Mouse (Mus musculus) spleen, postnatal 0 days (tissue): ENCODE results near the gene Trpv5. TPM values are rescaled to one million over a fixed set of nuclear protein-coding genes. Genes with fewer than 3 reads are reported as not detected.

Source experiments
- polyA plus RNA-seq: library from polyadenylated mRNA; unstranded; fragments of >200 nt; fragmentation: Nextera tagmentation; extraction: Ambion mirVana; gene quantifications from 2 replicates; pipeline ENCODE4 v1.2.1, GENCODE M21; 2015

Gene Trpv5
- polyA plus RNA-seq = 0.05 and 0.13 TPM in 2 replicates

DNA sequence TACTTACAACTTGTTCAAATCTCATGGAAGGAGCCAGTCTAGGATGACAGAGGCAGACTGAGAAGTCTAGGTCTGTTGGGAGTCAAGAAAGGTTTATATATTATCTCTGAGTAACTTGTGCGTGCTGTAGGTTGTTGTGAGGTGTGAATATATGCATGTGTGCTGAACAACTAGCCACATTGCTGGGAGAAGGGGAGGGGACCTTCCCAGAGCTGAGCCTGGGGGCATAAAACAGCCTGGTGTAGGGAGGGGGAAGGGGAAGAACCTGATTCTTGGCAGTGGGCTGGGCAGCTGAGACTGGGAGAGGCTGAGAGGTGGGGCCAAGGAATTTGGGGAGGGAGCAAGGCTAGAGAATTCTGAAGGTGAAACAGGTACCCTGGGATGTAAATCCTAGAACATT, at the start of gene Trpv5:
TSS of gene Trpv5 (minus strand) at position 101 of the 400 bp plus-strand sequence.

DNA sequence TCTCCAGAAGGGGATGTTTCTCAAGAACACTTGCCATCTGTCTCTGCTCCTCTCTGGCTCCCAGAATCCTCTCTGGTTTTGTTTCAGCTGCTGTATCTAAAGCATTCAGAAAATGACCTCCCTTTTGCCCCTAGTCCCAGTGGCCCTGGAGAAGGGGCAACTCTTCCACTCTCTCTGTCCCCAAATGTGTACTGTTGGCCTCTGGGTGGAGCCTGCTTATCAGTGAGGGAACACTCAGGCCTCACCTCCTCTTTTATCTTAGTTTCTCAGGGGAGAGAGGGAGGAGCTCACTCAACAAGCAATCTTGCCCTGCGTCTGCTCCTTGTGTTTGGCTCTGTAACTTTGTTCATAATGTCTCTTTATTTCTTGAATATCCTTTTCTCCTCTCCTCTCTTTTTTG, 23.6 kb upstream of the Trpv5 start, which contains the start of gene Kel:
TSS of gene Kel (minus strand) at position 217 of the 400 bp plus-strand sequence.

DNA sequence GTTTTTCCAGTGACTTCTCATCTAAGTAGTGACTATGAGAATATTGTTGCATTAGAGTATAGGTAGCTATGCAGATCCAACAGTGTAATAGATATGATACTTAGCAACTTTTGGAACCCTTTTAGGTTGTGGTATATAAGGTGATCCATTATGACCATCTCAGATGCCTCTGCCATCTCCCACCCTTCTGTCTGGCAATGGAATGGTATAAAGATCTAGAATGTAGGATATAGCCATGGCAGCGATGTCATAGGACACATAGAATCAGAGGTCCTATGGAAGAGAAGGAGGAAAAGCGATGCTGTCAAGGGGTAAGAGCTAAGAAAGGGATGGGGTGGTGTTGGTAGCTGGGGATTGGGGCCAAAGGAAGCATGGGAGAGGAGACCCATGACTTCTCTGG, 3.6 kb upstream of the Trpv5 start, which contains the start of gene Llcfc1:
TSS of gene Llcfc1 (plus strand) at position 301 of the 400 bp plus-strand sequence.

DNA sequence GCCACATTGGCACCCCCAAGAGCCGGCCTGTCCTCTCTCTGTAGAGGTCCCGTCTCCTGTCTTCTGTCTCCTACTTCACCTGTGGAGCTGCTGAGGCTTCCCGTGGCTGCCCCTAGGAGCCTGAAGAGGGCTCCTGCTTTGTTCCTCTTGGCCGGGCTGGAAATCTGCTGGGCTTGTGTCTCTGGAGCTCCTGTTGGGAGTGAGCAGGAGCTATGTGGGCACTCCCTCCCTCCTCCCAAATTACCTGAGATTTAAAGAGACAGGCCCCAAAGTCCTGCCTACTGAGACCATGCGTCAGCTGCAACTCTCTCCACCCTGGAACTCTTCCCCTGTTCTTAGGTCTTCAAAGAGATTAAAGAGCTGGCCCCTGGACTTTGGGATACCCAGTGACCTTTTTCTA, 44.4 kb downstream of the Trpv5 start, which contains the start of gene Trpv6:
TSS of gene Trpv6 (minus strand) at position 228 of the 400 bp plus-strand sequence.

DNA sequence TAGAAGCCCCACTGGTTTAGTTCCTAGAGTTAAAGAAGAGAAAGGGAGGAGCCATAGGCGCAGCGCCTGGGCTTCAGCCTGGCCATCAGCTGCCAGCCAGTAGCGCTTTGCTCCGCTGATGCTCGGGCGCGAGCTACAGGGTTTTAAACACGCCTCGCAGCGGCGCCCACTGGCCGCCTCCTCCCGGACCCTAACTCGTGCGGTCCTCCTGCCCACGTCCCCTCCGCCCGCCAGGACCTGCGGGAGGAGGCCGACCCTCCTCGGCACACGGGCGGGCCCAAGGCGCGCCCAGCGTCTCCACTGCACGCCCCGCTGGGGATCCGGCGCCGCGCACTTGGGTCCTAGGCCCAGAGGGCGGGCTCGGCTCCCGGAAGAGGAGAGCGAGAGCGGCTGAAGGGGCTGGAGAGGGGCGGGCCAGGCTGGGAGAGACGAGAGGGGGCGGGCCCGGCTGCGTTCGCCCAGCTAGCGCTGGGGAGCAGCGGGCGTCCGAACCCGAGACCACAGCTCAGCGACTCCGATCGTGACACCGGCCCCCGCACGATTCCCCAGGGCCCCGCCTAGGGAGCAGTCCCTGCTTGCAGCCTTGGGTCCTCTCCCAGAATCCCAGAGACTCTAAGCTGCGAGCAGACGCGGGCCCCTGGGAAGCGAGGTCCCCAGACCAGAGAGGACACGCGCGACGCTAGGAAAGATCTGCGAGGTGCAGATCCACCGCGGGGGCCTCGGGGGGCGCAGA, 75.3 kb downstream of the Trpv5 start, which contains the start of gene Ephb6:
TSS of gene Ephb6 (plus strand) at position 422 of the 733 bp plus-strand sequence.

Other genes with a start within 250 kb of the Trpv5 start
- gene Gm10334, start 234.6 kb downstream of the Trpv5 start, polyA plus RNA-seq = 8.0 and 40.8 TPM in 2 replicates
- 20.1 and 83.0 TPM in 2 replicates for gene Prss1, start 221.8 kb downstream of the Trpv5 start, polyA plus RNA-seq
- 28.5 and 81.9 TPM in 2 replicates for gene Prss2, start 159.0 kb downstream of the Trpv5 start, polyA plus RNA-seq
- 1.6 and 3.6 TPM in 2 replicates for gene Ephb6, start 75.3 kb downstream of the Trpv5 start, polyA plus RNA-seq
- 0.06 TPM in 1 of 2 replicates, not detected in the other for gene Trpv6, start 44.4 kb downstream of the Trpv5 start, polyA plus RNA-seq
- 0.23 TPM in 1 of 2 replicates, not detected in the other for gene Llcfc1, start 3.7 kb upstream of the Trpv5 start, polyA plus RNA-seq
- gene Kel, start 23.6 kb upstream of the Trpv5 start, polyA plus RNA-seq = 134 and 147 TPM in 2 replicates
- gene Olfr459, start 94.4 kb upstream of the Trpv5 start, polyA plus RNA-seq = not detected in 2 replicates
- gene Pip, start 166.8 kb upstream of the Trpv5 start, polyA plus RNA-seq = not detected in 2 replicates
- gene Sval2, start 172.2 kb upstream of the Trpv5 start, polyA plus RNA-seq = not detected in 2 replicates